Mouse (Mus musculus) forebrain, postnatal 0 days (tissue): ENCODE measurements around the gene Tyw3. TPM values are rescaled to one million over a fixed set of nuclear protein-coding genes. Genes with fewer than 3 reads are reported as not detected.

ENCODE experiments used
- ATAC-seq: fragments of 200-750 bp; cut with Nextera tagmentation; 2 replicates; pipeline ENCODE4 v1.8.0; 2017; ENCODE audit warnings: mild to moderate bottlenecking, moderate library complexity
- DNase-seq: peaks from one replicate; pipeline ENCODE4 v3.0.0-alpha.2; 2015
- H3K27ac ChIP-seq: fragments of 300-500 bp; sonication (generic); 2 replicates; pipeline ENCODE4 v1.5.1; 2014; ENCODE audit warnings: low read depth, mild to moderate bottlenecking, antibody characterized with exemption, low read length, moderate library complexity, mixed read lengths
- H3K27me3 ChIP-seq: fragments of 300-500 bp; sonication (generic); 2 replicates; pipeline ENCODE4 v1.6.1; 2014; ENCODE audit warnings: mild to moderate bottlenecking, low read length, mixed read lengths; ENCODE audit not compliant: insufficient read depth
- H3K36me3 ChIP-seq: fragments of 300-500 bp; sonication (generic); 2 replicates; pipeline ENCODE4 v1.6.1; 2014; ENCODE audit warnings: mild to moderate bottlenecking, moderate library complexity; ENCODE audit not compliant: insufficient read depth
- H3K4me1 ChIP-seq: fragments of 300-500 bp; sonication (generic); 2 replicates; pipeline ENCODE4 v1.6.1; 2014; ENCODE audit warnings: antibody characterized with exemption; ENCODE audit not compliant: insufficient read depth
- H3K4me2 ChIP-seq: fragments of 300-500 bp; sonication (generic); 2 replicates; pipeline ENCODE4 v1.6.1; 2014; ENCODE audit warnings: low read depth, mild to moderate bottlenecking, moderate library complexity
- H3K4me3 ChIP-seq: fragments of 300-500 bp; sonication (generic); 2 replicates; pipeline ENCODE4 v1.5.1; 2014; ENCODE audit warnings: low read depth, low read length, mixed read lengths
- H3K9ac ChIP-seq: fragments of 300-500 bp; sonication (generic); 2 replicates; pipeline ENCODE4 v1.6.1; 2014; ENCODE audit warnings: mild to moderate bottlenecking
- H3K9me3 ChIP-seq: fragments of 300-500 bp; sonication (generic); 2 replicates; pipeline ENCODE4 v1.6.1; 2016; ENCODE audit warnings: low read length
- CTCF ChIP-seq: sonication (generic); IDR thresholded peaks from 2 replicates; pipeline ENCODE4 v1.5.1; 2016; ENCODE audit warnings: antibody characterized with exemption, control low read depth, low read depth
- WGBS: fragments of 180-500 bp; shearing (Covaris S2); extraction: QIAGEN DNeasy Blood & Tissue Kit; methylation state at CpG from one replicate; pipeline ENCODE4 v1.1.7; 2014; 5-methylcytosine and 5-hydroxymethylcytosine counted together
- polyA plus RNA-seq: library from polyadenylated mRNA; unstranded; fragments of >200 nt; fragmentation: Nextera tagmentation; extraction: Ambion mirVana; gene quantifications from 2 replicates; pipeline ENCODE4 v1.2.1, GENCODE M21; 2015
- total RNA-seq: library from RNA; depleted of rRNA; stranded (reverse); fragments of >200 nt; gene quantifications from 2 replicates; pipeline ENCODE4 v1.2.3, GENCODE M21; 2014

Tyw3 gene
- total and polyA plus RNA-seq, 2 experiments from 2014 or later = 8.1 to 13.9 TPM

GRCm38 (mm10) chr3:154611888-154612287 lies 15.0 kb upstream of the Tyw3 start:
- H3K27me3 ChIP-seq = no peaks in the 10 kb centered on the region
- H3K4me1 ChIP-seq = no peaks in the 10 kb centered on the region
- no peak overlapping the region for H3K4me2 ChIP-seq
- H3K27ac ChIP-seq = no peak overlapping the region
- no peaks in the 10 kb centered on the region for H3K36me3 ChIP-seq
- no peak for TF ChIP-seq CTCF
- 89% methylated on average over 3 of the region's 3 CpGs for WGBS
- H3K4me3 ChIP-seq = no peak overlapping the region
- no peak for DNase-seq
- H3K9me3 ChIP-seq = no peaks in the 10 kb centered on the region
- ATAC-seq = no peak
- no peak overlapping the region for H3K9ac ChIP-seq

- H3K9me3 ChIP-seq = no peaks in the 10 kb centered on the region
- WGBS = 94% methylated on average over 1 of the region's 1 CpGs
- no peak overlapping the region for H3K4me3 ChIP-seq
- H3K4me1 ChIP-seq = no peaks in the 10 kb centered on the region
- H3K9ac ChIP-seq = no peak overlapping the region
- DNase-seq (no peak), ATAC-seq (no peak)
- no peaks in the 10 kb centered on the region for H3K27me3 ChIP-seq
- H3K4me2 ChIP-seq = no peak overlapping the region
- no peak overlapping the region for H3K27ac ChIP-seq
- H3K36me3 ChIP-seq = no peaks in the 10 kb centered on the region
- no peak for TF ChIP-seq CTCF
These were observed 11.0 kb upstream of the Tyw3 start for GRCm38 (mm10) chr3:154607896-154608295.

GRCm38 (mm10) chr3:154604871-154605270 lies 8.0 kb upstream of the Tyw3 start:
- H3K9me3 ChIP-seq = no peaks in the 10 kb centered on the region
- TF ChIP-seq CTCF = no peak
- no peak overlapping the region for H3K4me3 ChIP-seq
- H3K36me3 ChIP-seq = no peaks in the 10 kb centered on the region
- H3K27me3 ChIP-seq = no peaks in the 10 kb centered on the region
- no peaks in the 10 kb centered on the region for H3K4me1 ChIP-seq
- ATAC-seq = no peak
- no peak overlapping the region for H3K9ac ChIP-seq
- 65% methylated on average over 5 of the region's 5 CpGs for WGBS
- H3K27ac ChIP-seq = no peak overlapping the region
- H3K4me2 ChIP-seq = no peak overlapping the region
- no peak for DNase-seq

- no peak for TF ChIP-seq CTCF
- ATAC-seq = no peak
- Histone ChIP-seq H3K9ac (no peak overlapping the region), H3K27ac (no peak overlapping the region), H3K36me3 (no peaks in the 10 kb centered on the region), H3K27me3 (no peaks in the 10 kb centered on the region), H3K4me2 (no peak overlapping the region), H3K4me3 (no peak overlapping the region), H3K4me1 (no peaks in the 10 kb centered on the region), H3K9me3 (no peaks in the 10 kb centered on the region)
- no peak for DNase-seq
These were observed 5.2 kb upstream of the Tyw3 start for GRCm38 (mm10) chr3:154602141-154602540.

GRCm38 (mm10) chr3:154597561-154597960 lies 657 bp upstream of the Tyw3 start:
- Histone ChIP-seq H3K4me3 (peak overlapping the region; percentile 74), H3K9ac (0 out of 2 replicates have a peak overlapping the region, but pooled peaks have one; percentile 77), H3K4me1 (0 out of 2 replicates have a peak, but pooled peaks cover 3% of the 10 kb centered on the region), H3K36me3 (peaks cover 14% of the 10 kb centered on the region), H3K27me3 (no peaks in the 10 kb centered on the region), H3K27ac (no peak overlapping the region), H3K4me2 (peak overlapping the region; percentile 53), H3K9me3 (no peaks in the 10 kb centered on the region)
- 43% methylated on average over 7 of the region's 7 CpGs for WGBS
- 0 out of 2 replicates have a peak, but pooled peaks have one; percentile 0 for ATAC-seq
- DNase-seq = no peak
- TF ChIP-seq CTCF = no peak

GRCm38 (mm10) chr3:154596488-154596933 lies 393 bp downstream of the Tyw3 start, which contains the start of gene Cryz:
Cryz (plus strand) TSS chr3:154596711.
- H3K9ac ChIP-seq = peak within 1 kb of the TSS; percentile 77
- peak; percentile 88 for TF ChIP-seq CTCF
- no peaks in the 10 kb centered on the region for H3K9me3 ChIP-seq
- H3K4me2 ChIP-seq = peak within 1 kb of the TSS; percentile 53
- H3K27ac ChIP-seq = peak within 1 kb of the TSS; percentile 94
- peak within 1 kb of the TSS; percentile 74 for H3K4me3 ChIP-seq
- 0 out of 2 replicates have a peak, but pooled peaks cover 3% of the 10 kb centered on the region for H3K4me1 ChIP-seq
- H3K36me3 ChIP-seq = peaks cover 23% of the 10 kb centered on the region
- DNase-seq (peak; percentile 92), ATAC-seq (peak; percentile 88)
- no peaks in the 10 kb centered on the region for H3K27me3 ChIP-seq
- WGBS = 0% methylated on average over 25 of the region's 25 CpGs

- WGBS = 93% methylated on average over 6 of the region's 6 CpGs
- Histone ChIP-seq H3K9me3 (no peaks in the 10 kb centered on the region), H3K27me3 (no peaks in the 10 kb centered on the region), H3K36me3 (peaks cover 36% of the 10 kb centered on the region), H3K9ac (no peak overlapping the region), H3K4me1 (0 out of 2 replicates have a peak, but pooled peaks cover 3% of the 10 kb centered on the region), H3K4me3 (no peak overlapping the region), H3K4me2 (no peak overlapping the region), H3K27ac (no peak overlapping the region)
- no peak for TF ChIP-seq CTCF
- DNase-seq (no peak), ATAC-seq (no peak)
These were observed 2.7 kb downstream of the Tyw3 start for GRCm38 (mm10) chr3:154594156-154594555.
